Mouse (Mus musculus) right cerebral cortex, postnatal 25 days (tissue): ENCODE measurements around the gene E330034G19Rik.

ENCODE experiments used
- DNase-seq: peaks from one replicate; pipeline ENCODE4 v3.0.0; 2022

Gene E330034G19Rik

GRCm38 (mm10) chr14:24358295-24358951 is 65.4 kb downstream of the E330034G19Rik start:
- no peak for DNase-seq
